Mouse (Mus musculus) forebrain, embryonic 14.5 days (tissue): ENCODE measurements around the gene Slc7a6os. TPM values are rescaled to one million over a fixed set of nuclear protein-coding genes. Genes with fewer than 3 reads are reported as not detected.

Experiments
- ATAC-seq: fragments of 200-750 bp; cut with Nextera tagmentation; 2 replicates; pipeline ENCODE4 v1.8.0; 2017; ENCODE audit warnings: mild to moderate bottlenecking, moderate library complexity
- DNase-seq: peaks from one replicate; pipeline ENCODE4 v3.0.0-alpha.2; 2015; ENCODE audit warnings: low spot score
- H3K27ac ChIP-seq: fragments of 300-500 bp; sonication (generic); 2 replicates; pipeline ENCODE4 v1.5.1; 2014; ENCODE audit warnings: low read depth, mild to moderate bottlenecking, control low read depth, low read length, moderate library complexity
- H3K27me3 ChIP-seq: fragments of 300-500 bp; sonication (generic); replicated peaks from 2 replicates; pipeline ENCODE4 v1.6.1; 2014; ENCODE audit warnings: low read length, control low read depth, mixed read lengths; ENCODE audit not compliant: control insufficient read depth, insufficient read depth
- H3K36me3 ChIP-seq: fragments of 300-500 bp; sonication (generic); 2 replicates; pipeline ENCODE4 v1.6.1; 2014; ENCODE audit warnings: low read length, control low read depth; ENCODE audit not compliant: control insufficient read depth, insufficient read depth
- H3K4me1 ChIP-seq: fragments of 300-500 bp; sonication (generic); 2 replicates; pipeline ENCODE4 v1.6.1; 2014; ENCODE audit warnings: antibody characterized with exemption, low read length, control low read depth; ENCODE audit not compliant: control insufficient read depth, insufficient read depth
- H3K4me2 ChIP-seq: fragments of 300-500 bp; sonication (generic); 2 replicates; pipeline ENCODE4 v1.6.1; 2014; ENCODE audit warnings: mild to moderate bottlenecking, control low read depth, low read length
- H3K4me3 ChIP-seq: fragments of 300-500 bp; sonication (generic); 2 replicates; pipeline ENCODE4 v1.5.1; 2014; ENCODE audit warnings: low read depth, low read length, control low read depth
- H3K9ac ChIP-seq: fragments of 300-500 bp; sonication (generic); 2 replicates; pipeline ENCODE4 v1.6.1; 2014; ENCODE audit warnings: mild to moderate bottlenecking, low read length, control low read depth, moderate library complexity
- H3K9me3 ChIP-seq: fragments of 300-500 bp; sonication (generic); replicated peaks from 2 replicates; pipeline ENCODE4 v1.6.1; 2016; ENCODE audit warnings: low read length, control low read depth, mixed read lengths; ENCODE audit not compliant: control insufficient read depth
- WGBS: fragments of 180-500 bp; shearing (Covaris S2); extraction: QIAGEN DNeasy Blood & Tissue Kit; methylation state at CpG from one replicate; pipeline ENCODE4 v1.1.7; 2014; 5-methylcytosine and 5-hydroxymethylcytosine counted together
- polyA plus RNA-seq: library from polyadenylated mRNA; unstranded; fragments of >200 nt; fragmentation: Nextera tagmentation; extraction: Ambion mirVana; gene quantifications from 2 replicates; pipeline ENCODE4 v1.2.1, GENCODE M21; 2014

The Slc7a6os gene
- polyA plus RNA-seq, 1 experiment from 2014 or later: 27.7 TPM

GRCm38 (mm10) chr8:106151041-106151440, 59.7 kb downstream of the Slc7a6os start:
- WGBS: 80% methylated on average over 9 of the region's 9 CpGs
- Histone ChIP-seq H3K4me2 (peak overlapping the region; percentile 74), H3K4me3 (peak overlapping the region; percentile 81), H3K27ac (no peak overlapping the region), H3K36me3 (peaks cover 14% of the 10 kb centered on the region), H3K9ac (peak overlapping the region; percentile 78; the same call in 1 of the 2 replicates), H3K9me3 (no peaks in the 10 kb centered on the region), H3K27me3 (no peaks in the 10 kb centered on the region), H3K4me1 (peaks cover 6% of the 10 kb centered on the region)
- no peak for DNase-seq
- ATAC-seq: no peak

Other genes starting within 250 kb of the Slc7a6os start
- 5.1 and 9.4 TPM in 2 replicates for gene Slc12a4, start 244.8 kb downstream of the Slc7a6os start, polyA plus RNA-seq
- gene Dpep3, start 231.5 kb downstream of the Slc7a6os start, polyA plus RNA-seq: not detected in 2 replicates
- 18.4 and 20.3 TPM in 2 replicates for gene Dus2, start 219.6 kb downstream of the Slc7a6os start, polyA plus RNA-seq
- not detected in 2 replicates for gene Dpep2nb, start 205.0 kb downstream of the Slc7a6os start, polyA plus RNA-seq
- gene Ddx28, start 199.1 kb downstream of the Slc7a6os start, polyA plus RNA-seq: 21.6 and 22.2 TPM in 2 replicates
- gene Nfatc3, start 152.1 kb downstream of the Slc7a6os start, polyA plus RNA-seq: 2.6 and 2.7 TPM in 2 replicates
- gene Esrp2, start 74.0 kb downstream of the Slc7a6os start, polyA plus RNA-seq: 0.15 TPM in 1 of 2 replicates, not detected in the other
- gene Pla2g15, start 60.5 kb downstream of the Slc7a6os start, polyA plus RNA-seq: 7.8 and 7.9 TPM in 2 replicates
- 78.2 and 86.3 TPM in 2 replicates for gene Slc7a6, start 42.1 kb downstream of the Slc7a6os start, polyA plus RNA-seq
- 54.1 and 59.5 TPM in 2 replicates for gene Prmt7, start within 50 bp of the Slc7a6os start, polyA plus RNA-seq
- 24.2 and 36.0 TPM in 2 replicates for gene Smpd3, start 127.1 kb upstream of the Slc7a6os start, polyA plus RNA-seq
- gene Zfp90, start 204.4 kb upstream of the Slc7a6os start, polyA plus RNA-seq: 49.6 and 56.4 TPM in 2 replicates